Mouse (Mus musculus): Measurements from ENCODE around the gene Adprhl1. TPM values are rescaled to one million over a fixed set of nuclear protein-coding genes. Genes with fewer than 3 reads are reported as not detected.

The Adprhl1 gene
- polyA plus RNA-seq, 1 experiment: 2.2 TPM

GRCm38 (mm10) chr8:13187638-13188037 is 66.3 kb downstream of the Adprhl1 start:
- Histone ChIP-seq H3K4me3 (replicated peaks; ENCODE audit: extremely low read depth, low read depth, low read length) (no peak overlapping the region), H3K4me1 (ENCODE audit: control insufficient read depth, insufficient read depth, low read length) (no peaks in the 10 kb centered on the region; the same call in 1 of the 2 replicates)
- no peak for DNase-seq
- WGBS: 61% methylated on average over 7 of the region's 7 CpGs
- no peak for TF ChIP-seq POLR2A (IDR thresholded peaks at IDR 0.05; ENCODE audit: borderline replicate concordance, extremely low read depth, low read depth, low read length)
- no peak for TF ChIP-seq CTCF (IDR thresholded peaks at IDR 0.05; ENCODE audit: insufficient read depth, low read length)

GRCm38 (mm10) chr8:13187229-13187628 is 66.7 kb downstream of the Adprhl1 start:
- Histone ChIP-seq H3K4me3 (replicated peaks; ENCODE audit: extremely low read depth, low read depth, low read length) (no peak overlapping the region), H3K4me1 (ENCODE audit: control insufficient read depth, insufficient read depth, low read length) (no peaks in the 10 kb centered on the region; the same call in 1 of the 2 replicates)
- no peak for TF ChIP-seq CTCF (IDR thresholded peaks at IDR 0.05; ENCODE audit: insufficient read depth, low read length)
- TF ChIP-seq POLR2A (IDR thresholded peaks at IDR 0.05; ENCODE audit: borderline replicate concordance, extremely low read depth, low read depth, low read length): no peak
- DNase-seq: no peak
- WGBS: 71% methylated on average over 9 of the region's 9 CpGs

GRCm38 (mm10) chr8:13186819-13187218 is 67.1 kb downstream of the Adprhl1 start:
- DNase-seq: no peak
- Histone ChIP-seq H3K4me1 (ENCODE audit: control insufficient read depth, insufficient read depth, low read length) (no peaks in the 10 kb centered on the region; the same call in 1 of the 2 replicates), H3K4me3 (replicated peaks; ENCODE audit: extremely low read depth, low read depth, low read length) (no peak overlapping the region)
- TF ChIP-seq POLR2A (IDR thresholded peaks at IDR 0.05; ENCODE audit: borderline replicate concordance, extremely low read depth, low read depth, low read length) (no peak), CTCF (IDR thresholded peaks at IDR 0.05; ENCODE audit: insufficient read depth, low read length) (no peak)
- WGBS: 57% methylated on average over 8 of the region's 8 CpGs

GRCm38 (mm10) chr8:13181691-13181976 is 72.3 kb downstream of the Adprhl1 start:
- Histone ChIP-seq H3K4me1 (ENCODE audit: control insufficient read depth, insufficient read depth, low read length) (peaks cover 4% of the 10 kb centered on the region; the same call in 1 of the 2 replicates), H3K4me3 (replicated peaks; ENCODE audit: extremely low read depth, low read depth, low read length) (no peak overlapping the region)
- DNase-seq: no peak
- WGBS: 50% methylated on average over 2 of the region's 2 CpGs
- TF ChIP-seq POLR2A (IDR thresholded peaks at IDR 0.05; ENCODE audit: borderline replicate concordance, extremely low read depth, low read depth, low read length): no peak
- no peak for TF ChIP-seq CTCF (IDR thresholded peaks at IDR 0.05; ENCODE audit: insufficient read depth, low read length)

- TF ChIP-seq POLR2A (IDR thresholded peaks at IDR 0.05; ENCODE audit: borderline replicate concordance, extremely low read depth, low read depth, low read length): no peak
- no peak for TF ChIP-seq CTCF (IDR thresholded peaks at IDR 0.05; ENCODE audit: insufficient read depth, low read length)
- DNase-seq: no peak
- no peak overlapping the region for H3K4me3 ChIP-seq (replicated peaks; ENCODE audit: extremely low read depth, low read depth, low read length)
- H3K4me1 ChIP-seq (ENCODE audit: control insufficient read depth, insufficient read depth, low read length): peaks cover 4% of the 10 kb centered on the region; the same call in 1 of the 2 replicates
- 61% methylated on average over 18 of the region's 18 CpGs for WGBS
These were observed 72.9 kb downstream of the Adprhl1 start for GRCm38 (mm10) chr8:13180911-13181690.

- DNase-seq: no peak
These were observed 73.6 kb downstream of the Adprhl1 start for GRCm38 (mm10) chr8:13180408-13180807.

GRCm38 (mm10) chr8:13179948-13180347 is 74.0 kb downstream of the Adprhl1 start:
- TF ChIP-seq CTCF (IDR thresholded peaks at IDR 0.05; ENCODE audit: insufficient read depth, low read length) (no peak), POLR2A (IDR thresholded peaks at IDR 0.05; ENCODE audit: borderline replicate concordance, extremely low read depth, low read depth, low read length) (no peak)
- peaks cover 4% of the 10 kb centered on the region; the same call in 1 of the 2 replicates for H3K4me1 ChIP-seq (ENCODE audit: control insufficient read depth, insufficient read depth, low read length)
- H3K4me3 ChIP-seq (replicated peaks; ENCODE audit: extremely low read depth, low read depth, low read length): no peak overlapping the region
- 61% methylated on average over 7 of the region's 7 CpGs for WGBS
- DNase-seq: no peak

More at GRCm38 (mm10) chr8:13180408-13180807, 73.6 kb downstream of the Adprhl1 start:
- no peak overlapping the region for H3K4me3 ChIP-seq (replicated peaks; ENCODE audit: extremely low read depth, low read depth, low read length)
- H3K4me1 ChIP-seq (ENCODE audit: control insufficient read depth, insufficient read depth, low read length): peaks cover 4% of the 10 kb centered on the region; the same call in 1 of the 2 replicates
- 55% methylated on average over 9 of the region's 9 CpGs for WGBS
- TF ChIP-seq CTCF (IDR thresholded peaks at IDR 0.05; ENCODE audit: insufficient read depth, low read length) (no peak), POLR2A (IDR thresholded peaks at IDR 0.05; ENCODE audit: borderline replicate concordance, extremely low read depth, low read depth, low read length) (no peak)

- H3K4me1 ChIP-seq (ENCODE audit: control insufficient read depth, insufficient read depth, low read length): peaks cover 4% of the 10 kb centered on the region; the same call in 1 of the 2 replicates
- WGBS: 72% methylated on average over 6 of the region's 6 CpGs
- no peak for DNase-seq
- no peak overlapping the region for H3K4me3 ChIP-seq (replicated peaks; ENCODE audit: extremely low read depth, low read depth, low read length)
- no peak for TF ChIP-seq CTCF (IDR thresholded peaks at IDR 0.05; ENCODE audit: insufficient read depth, low read length)
- no peak for TF ChIP-seq POLR2A (IDR thresholded peaks at IDR 0.05; ENCODE audit: borderline replicate concordance, extremely low read depth, low read depth, low read length)
These were observed 74.5 kb downstream of the Adprhl1 start for GRCm38 (mm10) chr8:13179482-13179881.

GRCm38 (mm10) chr8:13178137-13178536 is 75.8 kb downstream of the Adprhl1 start:
- no peak for TF ChIP-seq POLR2A (IDR thresholded peaks at IDR 0.05; ENCODE audit: borderline replicate concordance, extremely low read depth, low read depth, low read length)
- no peak for TF ChIP-seq CTCF (IDR thresholded peaks at IDR 0.05; ENCODE audit: insufficient read depth, low read length)
- DNase-seq: no peak
- WGBS: 82% methylated on average over 5 of the region's 5 CpGs
- H3K4me3 ChIP-seq (replicated peaks; ENCODE audit: extremely low read depth, low read depth, low read length): no peak overlapping the region
- peaks cover 4% of the 10 kb centered on the region; the same call in 1 of the 2 replicates for H3K4me1 ChIP-seq (ENCODE audit: control insufficient read depth, insufficient read depth, low read length)

Measured in lung, adult 2 months (tissue).